Mouse (Mus musculus) MEL (cell line): ENCODE data around the gene Sh2b3. TPM values are rescaled to one million over a fixed set of nuclear protein-coding genes. Genes with fewer than 3 reads are reported as not detected.

Experiments used
- DNase-seq: peaks from one replicate; pipeline ENCODE4 v3.0.0; 2011; ENCODE audit warnings: low read depth, low spot score
- H3K27ac ChIP-seq: 2 replicates; pipeline ENCODE4 v1.5.1; 2012; ENCODE audit warnings: low read depth, mild to moderate bottlenecking, control low read depth, low read length, moderate library complexity; ENCODE audit not compliant: control insufficient read depth
- H3K27me3 ChIP-seq, 2 experiments: fragments of 150-350 bp in 1 of 2; sonication (generic) in 1 of 2; 2 replicates each; pipeline ENCODE4 v1.6.1; 2012; ENCODE audit warnings: low read length in 2 of 2, mild to moderate bottlenecking in 2 of 2, improper control_type of control experiment in 1 of 2, moderate library complexity in 1 of 2; ENCODE audit not compliant: insufficient read depth in 2 of 2, control insufficient read depth in 1 of 2
- H3K36me3 ChIP-seq, 2 experiments: 2 replicates each; pipeline ENCODE4 v1.6.1; 2012 to 2014; ENCODE audit warnings: low read length in 2 of 2, improper control_type of control experiment in 1 of 2, inconsistent platforms in 1 of 2, mild to moderate bottlenecking in 1 of 2; ENCODE audit not compliant: insufficient read depth in 2 of 2, control insufficient read depth in 1 of 2
- H3K4me1 ChIP-seq, 2 experiments: fragments of 150-350 bp in 1 of 2; sonication (generic) in 1 of 2; 2 replicates each; pipeline ENCODE4 v1.6.1; 2012; ENCODE audit warnings: low read length in 2 of 2, improper control_type of control experiment in 1 of 2, mild to moderate bottlenecking in 1 of 2; ENCODE audit not compliant: insufficient read depth in 2 of 2, control insufficient read depth in 1 of 2
- H3K4me3 ChIP-seq, 2 experiments: fragments of 150-350 bp in 1 of 2; sonication (generic) in 1 of 2; 2 replicates each; pipeline ENCODE4 v1.5.1; 2012; ENCODE audit warnings: low read depth in 2 of 2, low read length in 2 of 2, mild to moderate bottlenecking in 2 of 2, moderate library complexity in 2 of 2, control low read depth in 1 of 2, improper control_type of control experiment in 1 of 2; ENCODE audit not compliant: control insufficient read depth in 1 of 2, insufficient read depth in 1 of 2
- H3K79me2 ChIP-seq: 2 replicates; pipeline ENCODE4 v1.6.1; 2012; ENCODE audit warnings: mild to moderate bottlenecking, low read length, moderate library complexity; ENCODE audit not compliant: control insufficient read depth, poor library complexity, insufficient read depth
- H3K9ac ChIP-seq: 2 replicates; pipeline ENCODE4 v1.6.1; 2012; ENCODE audit warnings: low read depth, mild to moderate bottlenecking, control low read depth, low read length, moderate library complexity; ENCODE audit not compliant: control insufficient read depth, poor library complexity, severe bottlenecking
- H3K9me3 ChIP-seq: fragments of 150-350 bp; sonication (generic); replicated peaks from 2 replicates; pipeline ENCODE4 v1.6.1; 2012; ENCODE audit warnings: mild to moderate bottlenecking, low read length, improper control_type of control experiment, moderate library complexity; ENCODE audit not compliant: insufficient read depth
- CHD1 ChIP-seq: IDR thresholded peaks from 2 replicates; pipeline ENCODE4 v1.6.1; 2012; ENCODE audit warnings: low read depth, mild to moderate bottlenecking, inconsistent platforms, low read length, improper control_type of control experiment
- CHD2 ChIP-seq: IDR thresholded peaks from 2 replicates; pipeline ENCODE4 v1.6.1; 2011; ENCODE audit warnings: low read length, improper control_type of control experiment
- CTCF ChIP-seq, 3 experiments: IDR thresholded peaks in 2 of 3; conservative IDR thresholded peaks in 1 of 3; 2 replicates each; pipeline ENCODE4 v1.5.1; 2011 to 2012; ENCODE audit warnings: low read length in 3 of 3, low read depth in 2 of 3, mild to moderate bottlenecking in 2 of 3, improper control_type of control experiment in 1 of 3, inconsistent platforms in 1 of 3, mixed read lengths in 1 of 3, moderate library complexity in 1 of 3; ENCODE audit not compliant: control insufficient read depth in 1 of 3, insufficient read depth in 1 of 3, poor library complexity in 1 of 3, severe bottlenecking in 1 of 3
- GABPA ChIP-seq: IDR thresholded peaks from 2 replicates; pipeline ENCODE4 v1.6.1; 2012; ENCODE audit warnings: low read depth, mild to moderate bottlenecking, inconsistent platforms, low read length, improper control_type of control experiment, moderate library complexity
- GATA1 ChIP-seq: IDR thresholded peaks from 2 replicates; pipeline ENCODE4 v1.6.1; 2011; ENCODE audit warnings: low read depth, low read length, improper control_type of control experiment
- KAT2A ChIP-seq: conservative IDR thresholded peaks from 2 replicates; pipeline ENCODE4 v1.6.1; 2012; ENCODE audit warnings: low read depth, low read length, improper control_type of control experiment, inconsistent platforms
- MAFK ChIP-seq: IDR thresholded peaks from 2 replicates; pipeline ENCODE4 v1.6.1; 2011; ENCODE audit warnings: low read depth, mild to moderate bottlenecking, low read length, improper control_type of control experiment, borderline replicate concordance
- MAX ChIP-seq: IDR thresholded peaks from 2 replicates; pipeline ENCODE4 v1.6.1; 2011; ENCODE audit warnings: low read length, improper control_type of control experiment
- MAZ ChIP-seq: IDR thresholded peaks from 2 replicates; pipeline ENCODE4 v1.6.1; 2012; ENCODE audit warnings: low read depth, mild to moderate bottlenecking, inconsistent platforms, low read length, improper control_type of control experiment
- MEF2A ChIP-seq: IDR thresholded peaks from 2 replicates; pipeline ENCODE4 v1.6.1; 2014; ENCODE audit warnings: low read depth, mild to moderate bottlenecking, inconsistent platforms, low read length, improper control_type of control experiment; ENCODE audit not compliant: poor library complexity, insufficient replicate concordance, severe bottlenecking; ENCODE audit errors: extremely low read depth
- MYB ChIP-seq: IDR thresholded peaks from 2 replicates; pipeline ENCODE4 v1.6.1; 2011; ENCODE audit warnings: mild to moderate bottlenecking, low read depth, low read length, improper control_type of control experiment
- NRF1 ChIP-seq: IDR thresholded peaks from 2 replicates; pipeline ENCODE4 v1.6.1; 2014; ENCODE audit warnings: low read depth, mild to moderate bottlenecking, inconsistent platforms, low read length, improper control_type of control experiment, moderate library complexity; ENCODE audit not compliant: poor library complexity, insufficient read depth, severe bottlenecking
- POLR2AphosphoS2 ChIP-seq: IDR thresholded peaks from 2 replicates; pipeline ENCODE4 v1.6.1; 2011; ENCODE audit warnings: low read length, improper control_type of control experiment
- RAD21 ChIP-seq: IDR thresholded peaks from 2 replicates; pipeline ENCODE4 v1.6.1; 2011; ENCODE audit warnings: mild to moderate bottlenecking, low read depth, low read length, improper control_type of control experiment
- SIN3A ChIP-seq: IDR thresholded peaks from 2 replicates; pipeline ENCODE4 v1.6.1; 2012; ENCODE audit warnings: low read length, improper control_type of control experiment, inconsistent platforms
- SMC3 ChIP-seq: IDR thresholded peaks from 2 replicates; pipeline ENCODE4 v1.6.1; 2011; ENCODE audit warnings: low read depth, low read length, improper control_type of control experiment
- TAL1 ChIP-seq: IDR thresholded peaks from 2 replicates; pipeline ENCODE4 v1.6.1; 2012; ENCODE audit warnings: mild to moderate bottlenecking, inconsistent platforms, low read length, moderate library complexity, mixed read lengths
- TBP ChIP-seq: IDR thresholded peaks from 2 replicates; pipeline ENCODE4 v1.8.0; 2011; ENCODE audit warnings: low read depth, low read length, improper control_type of control experiment
- TCF12 ChIP-seq: IDR thresholded peaks from 2 replicates; pipeline ENCODE4 v1.6.1; 2014; ENCODE audit warnings: low read depth, mild to moderate bottlenecking, inconsistent platforms, low read length, improper control_type of control experiment, moderate library complexity
- USF1 ChIP-seq: IDR thresholded peaks from 2 replicates; pipeline ENCODE4 v1.6.1; 2014; ENCODE audit warnings: low read depth, mild to moderate bottlenecking, inconsistent platforms, low read length, improper control_type of control experiment, moderate library complexity
- ZC3H11A ChIP-seq: IDR thresholded peaks from 2 replicates; pipeline ENCODE4 v1.6.1; 2012; ENCODE audit warnings: low read depth, mild to moderate bottlenecking, inconsistent platforms, low read length, improper control_type of control experiment
- ZMIZ1 ChIP-seq: IDR thresholded peaks from 2 replicates; pipeline ENCODE4 v1.6.1; 2012; ENCODE audit warnings: low read depth, mild to moderate bottlenecking, inconsistent platforms, low read length, improper control_type of control experiment, moderate library complexity
- ZNF384 ChIP-seq: IDR thresholded peaks from 2 replicates; pipeline ENCODE4 v1.6.1; 2012; ENCODE audit warnings: low read depth, mild to moderate bottlenecking, inconsistent platforms, low read length, improper control_type of control experiment
- polyA plus RNA-seq, 2 experiments: library from polyadenylated mRNA; stranded (reverse) in 1 of 2; unstranded in 1 of 2; fragments of >175 nt in 1 of 2; fragments of >200 nt in 1 of 2; gene quantifications; 2 replicates each; pipeline versions ENCODE4 v1.2.1 to v1.2.4; 2012; ENCODE audit warnings: low replicate concordance in 2 of 2, low read depth in 1 of 2; ENCODE audit not compliant: insufficient read length in 2 of 2, insufficient read depth in 1 of 2, missing spikeins in 1 of 2
- total RNA-seq: library from RNA; depleted of rRNA; stranded (reverse); fragments of 300-350 nt; gene quantifications from 2 replicates; pipeline ENCODE4 v1.2.3, GENCODE M21; 2012

Gene Sh2b3
- total and polyA plus RNA-seq, 3 experiments, result 14.0 to 43.2 TPM; not detected in 1

DNA sequence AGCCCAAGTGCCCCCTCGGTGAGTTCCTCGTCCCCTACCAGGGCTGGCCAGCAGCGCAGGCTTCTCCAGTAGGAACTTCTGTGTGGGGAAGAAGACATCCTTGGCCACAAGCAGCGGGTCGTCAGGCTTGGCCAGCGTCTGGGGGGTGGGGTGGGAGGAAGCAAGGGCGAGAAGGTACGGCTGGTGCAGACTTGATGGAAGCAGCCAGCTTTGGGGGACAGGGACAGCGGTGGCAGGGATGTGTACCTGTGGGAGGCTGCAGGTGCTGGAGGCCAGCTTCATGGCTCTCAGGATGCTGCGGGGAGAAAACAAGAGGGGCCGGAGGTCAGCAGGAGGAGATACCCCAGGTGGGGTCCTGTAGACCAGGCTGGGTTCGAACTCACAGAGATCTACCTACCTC is 37.6 kb upstream of the Sh2b3 start:
- Histone ChIP-seq H3K4me1 (no peaks in the 10 kb centered on the region), H3K4me3 (no peak overlapping the region), H3K27ac (no peak overlapping the region), H3K9ac (no peak overlapping the region), H3K27me3 (no peaks in the 10 kb centered on the region), H3K36me3 (no peaks in the 10 kb centered on the region), H3K79me2 (no peaks in the 10 kb centered on the region), H3K9me3 (no peaks in the 10 kb centered on the region)
- DNase-seq, result no peak
- TF ChIP-seq ZMIZ1, result no peak
- TF ChIP-seq GATA1, result no peak
- TF ChIP-seq TCF12, result no peak

DNA sequence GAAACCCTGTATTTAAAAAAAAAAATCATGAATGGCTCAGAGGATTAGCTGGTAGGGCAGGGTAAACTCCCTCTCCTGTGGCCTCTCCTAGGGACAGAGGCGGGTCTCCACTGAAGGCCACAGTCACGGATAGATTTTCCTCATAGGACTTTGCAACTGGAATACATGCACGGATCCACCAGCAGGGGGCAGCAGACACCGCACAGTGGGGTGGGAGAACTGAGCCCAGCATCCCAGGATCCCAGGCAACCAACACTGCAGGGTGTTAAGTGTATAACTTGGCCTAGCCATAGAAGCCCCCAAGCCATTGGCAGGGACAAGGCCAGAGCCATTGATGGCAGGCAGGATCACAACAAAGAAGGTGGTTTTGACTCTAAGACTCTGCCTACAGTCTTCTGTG is 34.7 kb upstream of the Sh2b3 start:
- Histone ChIP-seq H3K9ac (no peak overlapping the region), H3K27ac (no peak overlapping the region), H3K4me1 (no peaks in the 10 kb centered on the region), H3K4me3 (no peak overlapping the region), H3K9me3 (no peaks in the 10 kb centered on the region), H3K36me3 (no peaks in the 10 kb centered on the region), H3K27me3 (no peaks in the 10 kb centered on the region), H3K79me2 (no peaks in the 10 kb centered on the region)
- DNase-seq, result peak; percentile 58
- TF ChIP-seq POLR2AphosphoS2 (no peak), SMC3 (peak; percentile 73), CTCF (IDR thresholded peaks at IDR 0.05 in 2 of 3, conservative IDR thresholded peaks at IDR 0.05 in 1 of 3; ENCODE audit: control insufficient read depth in 1 of 3, insufficient read depth in 1 of 3, low read depth in 2 of 3, low read length in 3 of 3, poor library complexity in 1 of 3, severe bottlenecking in 1 of 3) (peak; percentile 90 to 96 (median 92)), CHD1 (no peak), NRF1 (no peak), MYB (no peak), MAZ (no peak), TCF12 (no peak), ZC3H11A (peak; percentile 59), MAFK (no peak), MAX (no peak), TAL1 (no peak), RAD21 (peak; percentile 78)

DNA sequence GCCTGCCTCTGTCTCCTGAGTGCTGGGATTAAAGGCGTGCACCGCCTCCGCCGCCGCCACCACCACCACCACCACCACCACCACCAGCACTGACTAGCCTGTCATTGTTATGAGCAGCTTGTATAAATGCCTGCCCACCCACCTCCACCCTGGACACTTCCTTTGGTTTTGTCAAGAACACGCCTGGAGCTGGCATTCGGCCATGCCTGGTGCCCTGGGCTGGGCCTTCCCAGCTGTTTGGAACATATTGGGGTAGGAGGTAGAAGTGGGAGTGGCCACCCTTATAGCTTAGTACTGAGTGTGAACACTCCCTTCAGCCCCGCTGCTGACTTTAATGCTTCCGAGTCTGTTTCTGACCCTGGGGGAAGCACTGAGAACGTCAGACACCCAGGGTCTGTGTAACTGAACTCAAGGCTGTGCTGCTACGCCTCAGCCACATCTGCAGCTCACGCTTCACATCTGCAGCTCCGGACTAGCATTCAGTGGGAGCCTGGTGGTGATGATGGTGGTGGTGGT is 34.1 kb upstream of the Sh2b3 start:
- TF ChIP-seq CHD2 (no peak), GABPA (no peak), KAT2A (no peak), USF1 (no peak), SMC3 (no peak), MEF2A (no peak), TBP (no peak), SIN3A (no peak), ZNF384 (no peak)
- no peaks in the 10 kb centered on the region for H3K9me3 ChIP-seq
- no peaks in the 10 kb centered on the region for H3K36me3 ChIP-seq
- no peak overlapping the region for H3K9ac ChIP-seq
- H3K79me2 ChIP-seq, result no peaks in the 10 kb centered on the region
- no peaks in the 10 kb centered on the region for H3K4me1 ChIP-seq
- H3K4me3 ChIP-seq, result no peak overlapping the region
- DNase-seq, result no peak
- no peaks in the 10 kb centered on the region for H3K27me3 ChIP-seq
- H3K27ac ChIP-seq, result no peak overlapping the region
